Mouse (Mus musculus) testis, adult 2 months (tissue): ENCODE results near the gene Hpf1. TPM values are rescaled to one million over a fixed set of nuclear protein-coding genes. Genes with fewer than 3 reads are reported as not detected.

Experiments
- H3K27ac ChIP-seq: fragments of 200-500 bp; 2 replicates; pipeline ENCODE4 v1.5.1; 2012; ENCODE audit warnings: low read depth, low read length; ENCODE audit not compliant: control insufficient read depth, insufficient read depth
- H3K27me3 ChIP-seq: fragments of 200-500 bp; 2 replicates; pipeline ENCODE4 v1.6.1; 2012; ENCODE audit warnings: mild to moderate bottlenecking, low read length, moderate library complexity; ENCODE audit not compliant: control insufficient read depth, insufficient read depth
- H3K36me3 ChIP-seq: fragments of 200-500 bp; 2 replicates; pipeline ENCODE4 v1.6.1; 2012; ENCODE audit warnings: mild to moderate bottlenecking, low read length; ENCODE audit not compliant: control insufficient read depth, insufficient read depth
- H3K4me1 ChIP-seq: fragments of 200-500 bp; 2 replicates; pipeline ENCODE4 v1.6.1; 2012; ENCODE audit warnings: low read length; ENCODE audit not compliant: control insufficient read depth, insufficient read depth
- H3K4me3 ChIP-seq: fragments of 200-500 bp; 2 replicates; pipeline ENCODE4 v1.5.1; 2012; ENCODE audit warnings: low read depth, mild to moderate bottlenecking, low read length, moderate library complexity, mixed read lengths; ENCODE audit not compliant: control insufficient read depth
- CTCF ChIP-seq: fragments of 200-500 bp; IDR thresholded peaks from 2 replicates; pipeline ENCODE4 v1.5.1; 2012; ENCODE audit warnings: low read depth, mild to moderate bottlenecking, inconsistent platforms, low read length, moderate library complexity; ENCODE audit not compliant: control insufficient read depth, insufficient read depth, insufficient replicate concordance
- POLR2A ChIP-seq: fragments of 200-500 bp; IDR thresholded peaks from 2 replicates; pipeline ENCODE4 v1.6.1; 2012; ENCODE audit warnings: low read depth, mild to moderate bottlenecking, inconsistent platforms, low read length, moderate library complexity; ENCODE audit not compliant: control insufficient read depth
- polyA plus RNA-seq: library from polyadenylated mRNA; depleted of rRNA; stranded (reverse); fragments of >200 nt; gene quantifications from 2 replicates; pipeline ENCODE4 v1.2.3, GENCODE M21; 2012

Gene Hpf1
- polyA plus RNA-seq, 1 experiment = 12.0 TPM

DNA sequence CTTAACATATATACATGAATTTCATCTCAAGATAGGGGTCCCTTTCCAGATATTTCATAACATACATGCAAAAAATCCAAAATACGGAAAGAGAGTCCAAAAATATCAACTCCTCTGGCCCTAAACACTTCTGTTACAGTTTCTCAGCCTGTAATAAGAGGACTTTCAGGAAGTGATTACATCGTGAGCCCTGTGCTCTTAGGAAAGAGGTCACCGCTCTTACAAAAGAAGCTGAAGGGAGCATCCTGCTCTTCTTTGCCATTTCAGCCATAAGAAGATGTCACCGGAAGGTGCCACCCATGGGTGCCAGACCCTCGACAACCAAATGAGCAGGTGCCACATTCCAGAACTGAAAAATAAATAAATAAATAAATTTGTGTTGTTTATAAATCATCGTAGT, 28.4 kb upstream of the Hpf1 start:
- no peak overlapping the region for H3K27ac ChIP-seq
- no peaks in the 10 kb centered on the region for H3K27me3 ChIP-seq
- TF ChIP-seq CTCF (no peak), POLR2A (no peak)
- H3K4me1 ChIP-seq = peaks cover 2% of the 10 kb centered on the region
- no peaks in the 10 kb centered on the region for H3K36me3 ChIP-seq
- H3K4me3 ChIP-seq = no peak overlapping the region

DNA sequence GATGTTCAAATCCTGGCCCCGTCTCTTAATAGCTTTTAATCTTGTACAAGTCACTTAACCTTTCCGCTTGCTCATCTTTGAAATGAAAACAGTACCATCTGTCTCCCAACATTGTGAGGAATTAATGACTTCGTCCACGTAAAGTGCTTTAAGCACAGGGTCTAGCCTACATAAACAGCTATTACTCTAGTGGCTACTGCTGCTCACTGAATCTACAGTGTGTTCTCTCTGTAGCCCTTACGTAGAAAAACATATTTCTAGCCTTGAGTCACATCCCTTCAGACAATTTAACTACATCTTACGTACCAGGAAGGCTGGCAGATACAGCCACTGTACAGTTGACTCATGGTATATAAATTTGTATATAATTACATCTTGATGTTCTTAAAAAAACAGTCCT, 25.3 kb upstream of the Hpf1 start:
- Histone ChIP-seq H3K4me3 (no peak overlapping the region), H3K27me3 (no peaks in the 10 kb centered on the region), H3K36me3 (no peaks in the 10 kb centered on the region), H3K4me1 (no peaks in the 10 kb centered on the region; the same call in none of the 2 replicates), H3K27ac (no peak overlapping the region)
- TF ChIP-seq POLR2A = no peak
- no peak for TF ChIP-seq CTCF

DNA sequence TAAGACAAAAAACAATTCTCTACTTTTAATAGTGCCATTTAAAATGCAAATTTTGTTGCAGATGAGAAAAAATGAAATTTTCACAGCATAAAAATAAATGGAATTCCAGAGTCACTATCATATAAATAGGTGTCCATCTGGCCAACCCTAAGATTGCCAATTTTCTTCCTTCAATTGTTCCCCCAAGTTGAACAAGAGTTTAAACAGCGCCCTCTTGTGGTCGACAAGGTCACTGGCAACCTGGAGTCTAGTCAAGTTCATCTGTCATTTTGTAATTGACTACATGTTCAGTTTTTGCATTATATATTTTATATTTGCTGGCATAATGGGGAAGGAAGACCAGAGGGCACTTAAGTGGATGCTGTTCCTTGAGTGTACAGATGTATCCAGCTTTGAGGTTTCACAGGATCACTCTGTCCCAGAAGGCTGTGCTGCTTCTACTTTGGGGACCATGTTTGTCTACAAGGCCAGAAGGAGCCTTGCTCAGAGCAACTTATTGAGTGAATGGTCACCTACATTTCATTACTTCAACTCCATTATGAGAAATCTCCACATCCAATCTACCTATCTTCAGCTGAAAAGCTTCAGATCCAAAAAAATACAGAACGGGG, 24.6 kb upstream of the Hpf1 start:
- H3K4me3 ChIP-seq = no peak overlapping the region
- no peaks in the 10 kb centered on the region; the same call in none of the 2 replicates for H3K4me1 ChIP-seq
- no peaks in the 10 kb centered on the region for H3K27me3 ChIP-seq
- TF ChIP-seq POLR2A (no peak), CTCF (no peak)
- no peaks in the 10 kb centered on the region for H3K36me3 ChIP-seq
- no peak overlapping the region for H3K27ac ChIP-seq

DNA sequence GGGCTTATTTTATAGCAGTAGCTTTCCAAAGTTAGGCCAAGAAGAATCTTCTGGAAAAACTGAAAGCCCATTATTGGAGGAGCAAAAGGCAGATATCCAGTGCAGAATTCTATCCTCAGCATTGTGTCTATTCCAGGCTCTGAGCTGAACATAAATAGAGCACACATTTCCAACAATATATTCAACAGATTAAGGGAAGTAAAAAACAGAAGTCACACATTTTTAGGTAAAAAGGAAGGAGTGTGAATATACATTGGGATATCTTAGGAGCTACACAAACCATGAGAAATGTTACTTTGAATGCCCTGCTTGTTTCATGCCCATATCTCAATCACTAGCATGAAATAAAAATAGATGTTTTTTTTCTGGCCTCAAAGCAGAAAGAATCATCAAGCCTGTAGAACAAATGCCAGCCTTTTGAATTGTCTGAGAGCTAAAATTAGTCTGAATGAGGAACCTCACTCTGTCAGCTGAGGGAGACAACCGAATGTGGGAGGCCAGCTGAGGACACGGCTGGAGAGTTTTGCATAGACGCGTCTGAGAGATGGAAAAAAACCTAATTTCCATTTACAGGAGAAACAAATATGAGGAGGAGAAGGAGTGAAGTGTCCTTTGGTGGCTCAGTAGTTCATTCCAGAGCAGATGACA, 22.6 kb upstream of the Hpf1 start:
- no peaks in the 10 kb centered on the region for H3K36me3 ChIP-seq
- no peaks in the 10 kb centered on the region; the same call in none of the 2 replicates for H3K4me1 ChIP-seq
- no peak overlapping the region for H3K4me3 ChIP-seq
- TF ChIP-seq CTCF (no peak), POLR2A (no peak)
- no peaks in the 10 kb centered on the region for H3K27me3 ChIP-seq
- H3K27ac ChIP-seq = no peak overlapping the region

DNA sequence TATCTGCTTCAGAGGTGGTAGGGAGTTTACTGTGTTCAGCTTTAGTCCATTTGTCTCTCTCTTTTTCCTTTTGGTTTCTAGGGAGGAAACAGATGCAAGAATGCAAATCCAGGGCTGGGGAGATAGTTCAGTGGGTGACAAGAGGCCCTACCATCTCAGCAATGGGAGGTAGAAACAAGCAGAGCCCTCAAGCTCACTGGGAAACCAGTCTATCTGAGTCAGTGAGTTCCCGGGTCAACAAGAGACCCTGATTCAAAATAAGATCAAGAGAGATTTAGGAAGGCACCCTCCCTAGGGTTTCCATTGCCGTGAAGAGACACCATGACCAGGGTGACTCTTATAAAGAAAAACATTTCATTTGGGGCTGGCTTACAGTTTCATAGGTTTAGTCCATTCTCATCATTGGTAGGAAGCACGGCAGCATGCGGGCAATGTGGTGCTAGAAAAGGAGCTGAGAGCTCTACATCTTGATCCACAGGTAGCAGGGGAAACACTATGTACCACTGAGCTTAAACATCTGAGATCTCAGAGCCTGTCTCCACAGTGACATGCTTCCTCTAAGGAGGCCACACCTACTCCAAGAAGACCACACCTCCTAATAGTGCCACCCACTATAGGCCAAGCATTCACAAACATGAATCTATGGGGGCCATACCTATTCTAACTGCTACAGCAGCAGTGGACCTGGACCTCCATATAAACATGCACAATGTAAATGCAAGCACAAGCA, 21.8 kb upstream of the Hpf1 start:
- H3K36me3 ChIP-seq = no peaks in the 10 kb centered on the region
- TF ChIP-seq CTCF (no peak), POLR2A (no peak)
- H3K27me3 ChIP-seq = no peaks in the 10 kb centered on the region
- no peak overlapping the region for H3K27ac ChIP-seq
- H3K4me3 ChIP-seq = no peak overlapping the region
- H3K4me1 ChIP-seq = no peaks in the 10 kb centered on the region; the same call in none of the 2 replicates

DNA sequence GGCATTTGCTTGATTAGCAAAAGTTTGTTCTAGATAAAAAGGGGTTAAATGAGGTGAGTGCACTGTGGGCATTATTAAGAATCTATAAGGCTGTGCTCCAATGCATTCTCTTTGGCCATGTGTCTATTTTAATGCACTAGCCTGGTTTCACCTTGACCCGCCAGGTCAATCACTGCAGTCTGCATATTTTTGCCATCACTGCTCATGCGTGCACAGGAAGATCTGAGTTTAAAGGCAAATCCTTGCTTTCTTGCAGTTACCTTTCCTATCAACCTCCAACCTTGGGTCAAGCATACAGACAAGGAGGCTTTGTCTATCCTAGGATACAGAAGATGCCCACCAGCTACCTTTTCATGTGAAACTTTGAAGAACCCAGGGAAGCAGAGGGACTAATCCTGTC, 20.5 kb upstream of the Hpf1 start:
- no peak overlapping the region for H3K27ac ChIP-seq
- no peaks in the 10 kb centered on the region for H3K36me3 ChIP-seq
- no peak for TF ChIP-seq POLR2A
- TF ChIP-seq CTCF = no peak
- no peaks in the 10 kb centered on the region; the same call in 1 of the 2 replicates for H3K4me1 ChIP-seq
- no peaks in the 10 kb centered on the region for H3K27me3 ChIP-seq
- H3K4me3 ChIP-seq = no peak overlapping the region
